Mouse (Mus musculus): ENCODE measurements around the gene Ctnnd1. TPM values are rescaled to one million over a fixed set of nuclear protein-coding genes. Genes with fewer than 3 reads are reported as not detected.

Gene Ctnnd1
- polyA plus RNA-seq, 1 experiment from 2014 or later: 39.3 TPM

- H3K36me3 ChIP-seq (replicated peaks; ENCODE audit: control insufficient read depth, insufficient read depth, low read depth, low read length): no peaks in the 10 kb centered on the region
- H3K27ac ChIP-seq (replicated peaks; ENCODE audit: low read depth, low read length): no peak overlapping the region
- H3K4me2 ChIP-seq (ENCODE audit: low read depth, low read length): no peak overlapping the region
- 64% methylated on average over 1 of the region's 1 CpGs for WGBS
- no peak overlapping the region for H3K4me3 ChIP-seq (ENCODE audit: low read depth, low read length)
- H3K27me3 ChIP-seq (ENCODE audit: control insufficient read depth, insufficient read depth, low read length): no peaks in the 10 kb centered on the region
- H3K9ac ChIP-seq (replicated peaks; ENCODE audit: low read length): no peak overlapping the region
- no peaks in the 10 kb centered on the region for H3K4me1 ChIP-seq (ENCODE audit: control insufficient read depth, insufficient read depth, low read length)
- DNase-seq (ENCODE audit: low spot score): no peak
- no peaks in the 10 kb centered on the region for H3K9me3 ChIP-seq (replicated peaks; ENCODE audit: control insufficient read depth, low read length)
- no peak for ATAC-seq (replicated peaks; ENCODE audit: insufficient number of reproducible peaks, low FRiP score, low TSS enrichment, low read depth)
These were observed 5.3 kb upstream of the Ctnnd1 start for GRCm38 (mm10) chr2:84655864-84656263.

DNA sequence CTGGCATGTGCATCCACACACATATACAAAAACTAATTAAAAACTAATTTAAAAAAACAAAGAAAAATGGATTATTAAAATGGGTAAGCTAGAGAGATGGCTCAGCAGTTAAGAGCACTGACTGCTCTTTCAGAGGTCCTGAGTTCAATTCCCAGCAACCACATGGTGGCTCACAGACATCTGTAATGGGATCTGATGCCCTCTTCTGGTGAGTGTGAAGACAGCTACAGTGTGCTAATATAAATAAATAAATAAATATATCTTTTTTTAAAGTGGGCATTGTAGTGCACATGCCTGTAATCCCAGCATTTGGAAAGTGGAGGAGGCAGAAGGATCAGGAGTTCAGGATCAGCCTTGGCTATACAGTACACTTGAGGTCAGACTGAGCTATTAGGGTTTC is 2.8 kb upstream of the Ctnnd1 start:
- Histone ChIP-seq H3K36me3 (replicated peaks; ENCODE audit: control insufficient read depth, insufficient read depth, low read depth, low read length) (no peaks in the 10 kb centered on the region), H3K4me1 (ENCODE audit: control insufficient read depth, insufficient read depth, low read length) (no peaks in the 10 kb centered on the region), H3K27me3 (ENCODE audit: control insufficient read depth, insufficient read depth, low read length) (no peaks in the 10 kb centered on the region), H3K27ac (replicated peaks; ENCODE audit: low read depth, low read length) (no peak overlapping the region), H3K4me3 (ENCODE audit: low read depth, low read length) (no peak overlapping the region), H3K9me3 (replicated peaks; ENCODE audit: control insufficient read depth, low read length) (no peaks in the 10 kb centered on the region), H3K4me2 (ENCODE audit: low read depth, low read length) (no peak overlapping the region), H3K9ac (replicated peaks; ENCODE audit: low read length) (no peak overlapping the region)
- no peak for ATAC-seq (replicated peaks; ENCODE audit: insufficient number of reproducible peaks, low FRiP score, low TSS enrichment, low read depth)
- DNase-seq (ENCODE audit: low spot score): no peak

- no peaks in the 10 kb centered on the region for H3K4me1 ChIP-seq (ENCODE audit: control insufficient read depth, insufficient read depth, low read length)
- H3K4me3 ChIP-seq (ENCODE audit: low read depth, low read length): peak overlapping the region; percentile 72
- H3K4me2 ChIP-seq (ENCODE audit: low read depth, low read length): peak overlapping the region; percentile 50
- H3K27me3 ChIP-seq (ENCODE audit: control insufficient read depth, insufficient read depth, low read length): no peaks in the 10 kb centered on the region
- peak; percentile 42 for DNase-seq (ENCODE audit: low spot score)
- no peaks in the 10 kb centered on the region for H3K36me3 ChIP-seq (replicated peaks; ENCODE audit: control insufficient read depth, insufficient read depth, low read depth, low read length)
- no peak overlapping the region for H3K27ac ChIP-seq (replicated peaks; ENCODE audit: low read depth, low read length)
- H3K9ac ChIP-seq (replicated peaks; ENCODE audit: low read length): peak overlapping the region; percentile 58
- WGBS: 0% methylated on average over 10 of the region's 10 CpGs
- ATAC-seq (replicated peaks; ENCODE audit: insufficient number of reproducible peaks, low FRiP score, low TSS enrichment, low read depth): no peak
- H3K9me3 ChIP-seq (replicated peaks; ENCODE audit: control insufficient read depth, low read length): no peaks in the 10 kb centered on the region
These were observed 891 bp downstream of the Ctnnd1 start for GRCm38 (mm10) chr2:84649674-84650073.

DNA sequence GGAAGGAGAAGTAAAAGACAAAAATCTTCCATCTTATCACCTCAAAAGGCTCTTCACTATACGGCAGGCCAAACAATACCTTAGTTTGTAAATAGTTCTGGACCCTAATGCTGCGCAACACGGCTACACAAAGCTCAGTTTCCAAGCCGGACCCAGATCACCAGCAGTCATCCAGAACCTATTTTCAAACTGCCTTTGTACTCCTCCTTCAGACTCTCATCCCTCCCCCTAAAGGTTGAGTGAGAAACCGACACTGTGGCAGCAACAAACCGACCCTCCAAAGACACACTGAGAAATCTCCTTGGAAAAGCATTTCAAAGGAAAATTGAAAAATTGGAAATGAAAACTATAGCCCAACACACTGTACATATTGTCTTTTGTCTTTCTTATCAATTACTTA is 2.2 kb downstream of the Ctnnd1 start:
- H3K9me3 ChIP-seq (replicated peaks; ENCODE audit: control insufficient read depth, low read length): no peaks in the 10 kb centered on the region
- peak overlapping the region; percentile 33 for H3K4me2 ChIP-seq (ENCODE audit: low read depth, low read length)
- WGBS: 53% methylated on average over 6 of the region's 6 CpGs
- DNase-seq (ENCODE audit: low spot score): peak; percentile 39
- H3K4me1 ChIP-seq (ENCODE audit: control insufficient read depth, insufficient read depth, low read length): no peaks in the 10 kb centered on the region
- no peak overlapping the region for H3K27ac ChIP-seq (replicated peaks; ENCODE audit: low read depth, low read length)
- ATAC-seq (replicated peaks; ENCODE audit: insufficient number of reproducible peaks, low FRiP score, low TSS enrichment, low read depth): no peak
- H3K27me3 ChIP-seq (ENCODE audit: control insufficient read depth, insufficient read depth, low read length): no peaks in the 10 kb centered on the region
- H3K9ac ChIP-seq (replicated peaks; ENCODE audit: low read length): peak overlapping the region; percentile 23; the same call in 1 of the 2 replicates
- no peaks in the 10 kb centered on the region for H3K36me3 ChIP-seq (replicated peaks; ENCODE audit: control insufficient read depth, insufficient read depth, low read depth, low read length)
- H3K4me3 ChIP-seq (ENCODE audit: low read depth, low read length): peak overlapping the region; percentile 22

- Histone ChIP-seq H3K9ac (replicated peaks; ENCODE audit: low read length) (no peak overlapping the region), H3K4me1 (ENCODE audit: control insufficient read depth, insufficient read depth, low read length) (no peaks in the 10 kb centered on the region), H3K27me3 (ENCODE audit: control insufficient read depth, insufficient read depth, low read length) (no peaks in the 10 kb centered on the region), H3K4me2 (ENCODE audit: low read depth, low read length) (no peak overlapping the region), H3K9me3 (replicated peaks; ENCODE audit: control insufficient read depth, low read length) (no peaks in the 10 kb centered on the region), H3K4me3 (ENCODE audit: low read depth, low read length) (no peak overlapping the region), H3K36me3 (replicated peaks; ENCODE audit: control insufficient read depth, insufficient read depth, low read depth, low read length) (no peaks in the 10 kb centered on the region), H3K27ac (replicated peaks; ENCODE audit: low read depth, low read length) (no peak overlapping the region)
- ATAC-seq (replicated peaks; ENCODE audit: insufficient number of reproducible peaks, low FRiP score, low TSS enrichment, low read depth) (no peak), DNase-seq (ENCODE audit: low spot score) (no peak)
- WGBS: 91% methylated on average over 6 of the region's 6 CpGs
These were observed 3.5 kb downstream of the Ctnnd1 start for GRCm38 (mm10) chr2:84647051-84647568.

DNA sequence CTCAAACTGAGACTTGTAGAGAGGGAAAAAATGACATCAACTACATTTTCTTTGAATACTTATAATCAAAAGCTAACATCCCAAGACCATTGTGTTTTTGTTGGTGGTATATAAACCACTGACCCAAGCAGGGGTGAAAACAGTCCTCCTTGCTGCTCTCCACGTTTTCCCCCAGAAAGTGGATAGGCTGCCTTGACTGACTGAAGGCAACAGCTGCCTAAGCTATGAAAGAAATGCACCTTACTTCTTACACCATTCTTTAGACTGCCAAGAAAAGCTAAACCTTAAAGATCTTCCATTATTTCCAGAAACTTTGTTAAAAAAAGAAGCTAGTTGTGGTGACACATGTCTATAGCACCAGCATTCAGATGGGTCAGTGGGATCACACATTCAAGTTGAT is 4.4 kb downstream of the Ctnnd1 start:
- H3K4me2 ChIP-seq (ENCODE audit: low read depth, low read length): no peak overlapping the region
- whole genome bisulfite sequencing: 81% methylated on average over 1 of the region's 1 CpGs
- no peak for DNase-seq (ENCODE audit: low spot score)
- H3K36me3 ChIP-seq (replicated peaks; ENCODE audit: control insufficient read depth, insufficient read depth, low read depth, low read length): no peaks in the 10 kb centered on the region
- no peaks in the 10 kb centered on the region for H3K27me3 ChIP-seq (ENCODE audit: control insufficient read depth, insufficient read depth, low read length)
- no peaks in the 10 kb centered on the region for H3K4me1 ChIP-seq (ENCODE audit: control insufficient read depth, insufficient read depth, low read length)
- H3K4me3 ChIP-seq (ENCODE audit: low read depth, low read length): no peak overlapping the region
- no peak overlapping the region for H3K9ac ChIP-seq (replicated peaks; ENCODE audit: low read length)
- no peak overlapping the region for H3K27ac ChIP-seq (replicated peaks; ENCODE audit: low read depth, low read length)
- no peaks in the 10 kb centered on the region for H3K9me3 ChIP-seq (replicated peaks; ENCODE audit: control insufficient read depth, low read length)
- ATAC-seq (replicated peaks; ENCODE audit: insufficient number of reproducible peaks, low FRiP score, low TSS enrichment, low read depth): no peak

DNA sequence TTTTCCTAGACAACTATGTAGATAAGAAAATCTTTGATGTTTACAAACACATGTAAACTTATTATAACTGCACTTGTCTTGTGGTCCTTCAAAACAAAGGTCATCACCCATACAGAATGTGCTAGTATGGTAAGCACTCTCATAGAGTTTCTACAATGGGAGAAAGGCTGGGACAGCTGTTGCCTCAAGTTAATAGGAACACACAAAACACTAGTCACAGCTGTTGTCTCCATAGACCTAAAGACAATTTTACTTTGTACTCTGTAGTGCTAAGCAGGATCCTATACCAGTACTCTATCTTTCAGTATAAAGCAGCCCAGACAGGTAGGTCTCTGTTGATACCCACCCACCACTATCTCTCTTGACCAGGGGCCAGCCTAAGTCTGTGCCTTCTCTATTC is 9.7 kb downstream of the Ctnnd1 start:
- H3K4me1 ChIP-seq (ENCODE audit: control insufficient read depth, insufficient read depth, low read length): peaks cover 2% of the 10 kb centered on the region; the same call in 1 of the 2 replicates
- DNase-seq (ENCODE audit: low spot score): no peak
- no peak overlapping the region for H3K27ac ChIP-seq (replicated peaks; ENCODE audit: low read depth, low read length)
- no peaks in the 10 kb centered on the region for H3K27me3 ChIP-seq (ENCODE audit: control insufficient read depth, insufficient read depth, low read length)
- H3K36me3 ChIP-seq (replicated peaks; ENCODE audit: control insufficient read depth, insufficient read depth, low read depth, low read length): no peaks in the 10 kb centered on the region
- H3K4me2 ChIP-seq (ENCODE audit: low read depth, low read length): no peak overlapping the region
- H3K9ac ChIP-seq (replicated peaks; ENCODE audit: low read length): no peak overlapping the region
- no peak overlapping the region for H3K4me3 ChIP-seq (ENCODE audit: low read depth, low read length)
- ATAC-seq (replicated peaks; ENCODE audit: insufficient number of reproducible peaks, low FRiP score, low TSS enrichment, low read depth): no peak
- no peaks in the 10 kb centered on the region for H3K9me3 ChIP-seq (replicated peaks; ENCODE audit: control insufficient read depth, low read length)

DNA sequence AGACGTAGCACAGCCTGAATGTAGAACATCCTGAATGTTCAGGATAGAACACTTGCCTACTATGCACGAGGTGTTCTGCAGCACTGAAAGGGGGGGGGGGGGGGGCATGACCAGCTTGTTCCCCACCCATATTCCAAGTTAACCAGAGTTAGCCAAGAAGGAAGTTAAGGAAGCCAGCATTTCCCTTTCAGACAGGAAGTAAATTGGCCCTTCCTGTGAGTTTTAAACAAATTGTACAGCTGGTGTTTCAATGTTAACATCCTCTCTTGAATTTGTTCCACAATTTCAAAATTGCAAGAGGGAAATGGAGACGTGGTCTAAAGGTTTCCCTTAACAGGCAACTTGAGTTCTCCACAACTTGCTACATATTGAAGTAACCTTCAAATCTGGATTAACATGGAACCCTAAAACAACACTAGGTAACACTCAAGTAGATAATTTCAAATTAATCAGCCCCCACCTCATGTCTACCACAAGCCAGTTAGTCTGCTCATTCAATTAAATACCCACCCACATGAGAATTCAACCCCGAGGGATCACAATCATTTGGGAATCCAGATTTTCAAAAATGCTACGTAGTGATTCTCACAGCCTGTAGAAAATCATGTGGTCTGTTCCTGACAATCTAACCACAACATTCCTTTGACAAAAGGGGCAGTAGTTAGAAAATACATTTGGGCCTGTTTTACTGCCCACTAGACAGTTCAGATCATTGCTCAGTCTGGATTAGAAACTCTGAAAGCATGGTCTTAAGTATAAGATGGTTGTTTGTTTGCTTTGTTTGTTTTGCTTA is 11.9 kb downstream of the Ctnnd1 start:
- no peak overlapping the region for H3K4me2 ChIP-seq (ENCODE audit: low read depth, low read length)
- 68% methylated on average over 5 of the region's 5 CpGs for WGBS
- DNase-seq (ENCODE audit: low spot score) (no peak), ATAC-seq (replicated peaks; ENCODE audit: insufficient number of reproducible peaks, low FRiP score, low TSS enrichment, low read depth) (no peak)
- no peaks in the 10 kb centered on the region for H3K9me3 ChIP-seq (replicated peaks; ENCODE audit: control insufficient read depth, low read length)
- H3K4me3 ChIP-seq (ENCODE audit: low read depth, low read length): no peak overlapping the region
- H3K9ac ChIP-seq (replicated peaks; ENCODE audit: low read length): no peak overlapping the region
- peaks cover 2% of the 10 kb centered on the region; the same call in 1 of the 2 replicates for H3K4me1 ChIP-seq (ENCODE audit: control insufficient read depth, insufficient read depth, low read length)
- H3K27ac ChIP-seq (replicated peaks; ENCODE audit: low read depth, low read length): no peak overlapping the region
- H3K36me3 ChIP-seq (replicated peaks; ENCODE audit: control insufficient read depth, insufficient read depth, low read depth, low read length): no peaks in the 10 kb centered on the region
- no peaks in the 10 kb centered on the region for H3K27me3 ChIP-seq (ENCODE audit: control insufficient read depth, insufficient read depth, low read length)

Measured in embryonic facial prominence, embryonic 11.5 days (tissue).